Mouse (Mus musculus): Measurements from ENCODE around the gene Grin2d.

DNA sequence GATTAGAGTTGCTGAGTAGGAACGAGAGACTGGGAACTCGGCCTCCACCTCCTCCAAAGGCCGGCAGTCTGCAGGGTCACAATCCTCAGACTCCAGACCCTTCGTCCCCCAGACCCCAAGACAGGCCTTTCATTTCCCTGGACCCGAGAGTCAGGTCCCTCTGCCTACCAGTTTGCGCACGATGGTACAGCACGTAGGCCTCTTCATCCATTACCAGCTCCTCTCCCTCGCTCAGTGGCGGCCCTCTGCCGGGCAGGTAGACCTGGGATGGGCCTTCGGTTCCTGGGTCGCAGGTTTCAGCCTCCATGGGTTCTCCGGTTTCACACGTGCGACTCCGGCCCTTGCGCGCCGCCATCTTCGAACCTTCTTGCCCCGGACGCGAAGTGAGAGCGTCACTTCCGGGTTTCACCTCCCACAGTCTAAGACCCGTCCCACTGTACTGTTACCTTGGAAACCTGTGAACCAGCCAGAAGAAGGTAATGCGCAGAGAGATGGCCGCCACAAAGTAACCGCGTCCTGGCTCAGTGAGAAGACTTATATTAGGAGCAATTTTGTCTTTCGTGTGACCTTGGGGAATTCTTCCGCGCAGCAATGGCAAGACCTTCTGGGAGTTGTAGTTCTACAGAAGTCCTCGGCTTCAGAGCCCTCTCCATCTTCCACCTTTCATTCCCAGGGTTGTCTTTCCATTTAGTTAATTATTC lies 47.6 kb downstream of the Grin2d start, which contains the start of gene Grwd1:
- peak; percentile 54 for TF ChIP-seq POLR2A (IDR thresholded peaks at IDR 0.05; ENCODE audit: insufficient read length, low read depth)
- no peak for TF ChIP-seq USF1 (IDR thresholded peaks at IDR 0.05; ENCODE audit: low read depth)
- TF ChIP-seq MYOG (IDR thresholded peaks at IDR 0.05; ENCODE audit: control insufficient read depth in 1 of 3, insufficient read depth in 1 of 3, insufficient read length in 2 of 3, low read depth in 2 of 3), result no peak
- TF ChIP-seq E2F4 (IDR thresholded peaks at IDR 0.05; ENCODE audit: insufficient read depth), result peak; percentile 68
- TF ChIP-seq MAX (IDR thresholded peaks at IDR 0.05; ENCODE audit: low read depth), result peak; percentile 80
- no peak for TF ChIP-seq CEBPB (IDR thresholded peaks at IDR 0.05; ENCODE audit: insufficient read depth, poor library complexity, severe bottlenecking)
- TF ChIP-seq TCF12 (IDR thresholded peaks at IDR 0.05; ENCODE audit: insufficient read depth, poor library complexity, severe bottlenecking), result no peak
- TF ChIP-seq POLR2AphosphoS2 (IDR thresholded peaks at IDR 0.05; ENCODE audit: insufficient read length, low read depth), result no peak

Measured in myocyte (in vitro differentiated cells).